Mouse (Mus musculus) gastrocnemius, adult 2 months (tissue): ENCODE data around the gene Gata3. TPM values are rescaled to one million over a fixed set of nuclear protein-coding genes. Genes with fewer than 3 reads are reported as not detected.

Experiments used
- DNase-seq: peaks from one replicate; pipeline ENCODE4 v3.0.0; 2022
- H3K27ac ChIP-seq: fragments of 200-600 bp; 2 replicates; pipeline ENCODE4 v1.8.1; 2022; ENCODE audit warnings: mild to moderate bottlenecking
- H3K4me3 ChIP-seq: fragments of 200-600 bp; 2 replicates; pipeline ENCODE4 v1.8.1; 2022; ENCODE audit warnings: mild to moderate bottlenecking, moderate library complexity
- CTCF ChIP-seq: fragments of 200-600 bp; IDR thresholded peaks from 2 replicates; pipeline ENCODE4 v1.8.1; 2022; ENCODE audit warnings: antibody characterized with exemption, mild to moderate bottlenecking, moderate library complexity
- intact Hi-C: fragments of 180-260 bp; cut with DNase I; formaldehyde crosslinking; loops from one replicate; pipeline ENCODE4 v1.15.1; 2025
- long read RNA-seq, 2 experiments: library from polyadenylated mRNA; stranded (forward); transcript quantifications; one replicate each; pipeline ENCODE4 v2.0.0; 2021
- total RNA-seq, 2 experiments: library from RNA; stranded (reverse); gene quantifications; 2 replicates each; pipeline ENCODE4 v1.2.3; 2021

Gata3 gene
- total RNA-seq, result under 1 TPM; 0.08 to 0.82 TPM
- long read RNA-seq, experiment 1, result 0 reads
- long read RNA-seq, experiment 2, result 0 reads

- no peak for TF ChIP-seq CTCF
- H3K4me3 ChIP-seq, result peak within 1 kb of the TSS; percentile 36
- no peak within 1 kb of the TSS for H3K27ac ChIP-seq
- intact Hi-C loops, result loop anchor here (10.0 kb wide), 1 partner anchor 125 kb away; no protein-coding TSS in a partner anchor
- no peak for DNase-seq
These were observed at the start of gene Gata3 for GRCm38 (mm10) chr2:9889651-9890183. Gene Gata3, minus strand, starts transcription at chr2:9890034.

GRCm38 (mm10) chr2:9939250-9939649, 49.4 kb upstream of the Gata3 start:
- DNase-seq, result no peak
- H3K4me3 ChIP-seq, result no peak overlapping the region
- intact Hi-C loops, result no loop called here
- H3K27ac ChIP-seq, result no peak overlapping the region
- TF ChIP-seq CTCF, result no peak

GRCm38 (mm10) chr2:9935965-9936364, 46.1 kb upstream of the Gata3 start:
- Histone ChIP-seq H3K4me3 (no peak overlapping the region), H3K27ac (no peak overlapping the region)
- intact Hi-C loops, result no loop called here
- no peak for DNase-seq
- no peak for TF ChIP-seq CTCF

GRCm38 (mm10) chr2:9926905-9927283, 37.1 kb upstream of the Gata3 start:
- DNase-seq, result no peak
- TF ChIP-seq CTCF, result no peak
- H3K4me3 ChIP-seq, result no peak overlapping the region
- no peak overlapping the region for H3K27ac ChIP-seq
- intact Hi-C loops, result no loop called here

- intact Hi-C loops, result no loop called here
- H3K27ac ChIP-seq, result no peak overlapping the region
- no peak for DNase-seq
- TF ChIP-seq CTCF, result no peak
- no peak overlapping the region for H3K4me3 ChIP-seq
These were observed 36.5 kb upstream of the Gata3 start for GRCm38 (mm10) chr2:9926194-9926904.

- Histone ChIP-seq H3K4me3 (no peak overlapping the region), H3K27ac (no peak overlapping the region)
- no peak for DNase-seq
- TF ChIP-seq CTCF, result no peak
- intact Hi-C loops, result no loop called here
These were observed 29.0 kb upstream of the Gata3 start for GRCm38 (mm10) chr2:9918691-9919471.

- Histone ChIP-seq H3K4me3 (no peak overlapping the region), H3K27ac (no peak overlapping the region)
- intact Hi-C loops, result no loop called here
- no peak for DNase-seq
- no peak for TF ChIP-seq CTCF
These were observed 27.8 kb upstream of the Gata3 start for GRCm38 (mm10) chr2:9917602-9918001.

- intact Hi-C loops, result no loop called here
- DNase-seq, result no peak
- Histone ChIP-seq H3K27ac (no peak overlapping the region), H3K4me3 (peak overlapping the region; percentile 31)
- no peak for TF ChIP-seq CTCF
These were observed 16.2 kb upstream of the Gata3 start for GRCm38 (mm10) chr2:9905995-9906394.

GRCm38 (mm10) chr2:9903854-9904560, 14.2 kb upstream of the Gata3 start:
- intact Hi-C loops, result no loop called here
- Histone ChIP-seq H3K4me3 (no peak overlapping the region), H3K27ac (no peak overlapping the region)
- DNase-seq, result no peak
- TF ChIP-seq CTCF, result no peak

GRCm38 (mm10) chr2:9897846-9898245, 8.0 kb upstream of the Gata3 start:
- Histone ChIP-seq H3K4me3 (no peak overlapping the region), H3K27ac (no peak overlapping the region)
- TF ChIP-seq CTCF, result no peak
- no peak for DNase-seq
- intact Hi-C loops, result no loop called here

- no peak for TF ChIP-seq CTCF
- no peak for DNase-seq
- Histone ChIP-seq H3K27ac (no peak overlapping the region), H3K4me3 (no peak overlapping the region)
- intact Hi-C loops, result no loop called here
These were observed 6.4 kb upstream of the Gata3 start for GRCm38 (mm10) chr2:9896097-9896770.

- DNase-seq, result no peak
- H3K27ac ChIP-seq, result no peak overlapping the region
- TF ChIP-seq CTCF, result no peak
- H3K4me3 ChIP-seq, result no peak overlapping the region
- intact Hi-C loops, result no loop called here
These were observed 5.2 kb upstream of the Gata3 start for GRCm38 (mm10) chr2:9894836-9895593.
